Mouse (Mus musculus): ENCODE data around the gene Gm17416. TPM values are rescaled to one million over a fixed set of nuclear protein-coding genes. Genes with fewer than 3 reads are reported as not detected.

Gm17416 gene
- polyA plus RNA-seq, 1 experiment from 2014 or later, result not detected

GRCm38 (mm10) chr2:152616470-152616869 lies 47.3 kb downstream of the Gm17416 start:
- ATAC-seq (ENCODE audit: low read depth) (no peak), DNase-seq (ENCODE audit: low spot score) (no peak)
- Histone ChIP-seq H3K9me3 (ENCODE audit: control insufficient read depth, low read length) (no peaks in the 10 kb centered on the region), H3K27ac (replicated peaks; ENCODE audit: low read depth, low read length) (no peak overlapping the region), H3K4me2 (ENCODE audit: low read depth, low read length) (no peak overlapping the region), H3K36me3 (ENCODE audit: control insufficient read depth, insufficient read depth, low read length) (no peaks in the 10 kb centered on the region), H3K4me1 (ENCODE audit: control insufficient read depth, insufficient read depth, low read length) (no peaks in the 10 kb centered on the region), H3K4me3 (ENCODE audit: low read depth, low read length) (no peak overlapping the region), H3K27me3 (replicated peaks; ENCODE audit: control insufficient read depth, insufficient read depth, low read length) (no peaks in the 10 kb centered on the region), H3K9ac (ENCODE audit: low read depth, low read length) (no peak overlapping the region)
- 61% methylated on average over 6 of the region's 6 CpGs for WGBS

DNA sequence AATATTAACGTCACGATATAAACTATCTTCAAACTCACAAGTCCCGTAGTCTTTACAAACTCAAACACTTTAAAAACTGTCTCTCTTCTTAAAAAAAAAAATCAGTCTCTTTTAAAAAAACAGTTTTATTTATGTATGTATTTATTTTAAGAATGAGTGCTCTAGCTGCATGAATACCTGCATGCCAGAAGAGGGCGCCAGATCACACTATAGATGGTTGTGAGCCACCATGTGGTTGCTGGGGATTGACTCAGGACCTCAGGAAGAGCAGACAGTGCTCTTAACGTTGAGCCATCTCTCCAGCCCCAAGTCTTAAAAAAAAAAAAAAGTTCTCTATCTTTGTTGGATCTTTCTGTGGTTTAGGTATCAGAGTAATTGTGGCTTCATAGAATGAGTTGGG lies 48.2 kb downstream of the Gm17416 start:
- DNase-seq (ENCODE audit: low spot score), result no peak

More for the DNA sequence above, 48.2 kb downstream of the Gm17416 start:
- no peak overlapping the region for H3K27ac ChIP-seq (replicated peaks; ENCODE audit: low read depth, low read length)
- no peak for ATAC-seq (ENCODE audit: low read depth)
- no peaks in the 10 kb centered on the region for H3K4me1 ChIP-seq (ENCODE audit: control insufficient read depth, insufficient read depth, low read length)
- H3K9ac ChIP-seq (ENCODE audit: low read depth, low read length), result no peak overlapping the region
- H3K9me3 ChIP-seq (ENCODE audit: control insufficient read depth, low read length), result no peaks in the 10 kb centered on the region
- WGBS, result 61% methylated on average over 5 of the region's 5 CpGs
- no peak overlapping the region for H3K4me2 ChIP-seq (ENCODE audit: low read depth, low read length)
- no peak overlapping the region for H3K4me3 ChIP-seq (ENCODE audit: low read depth, low read length)
- H3K27me3 ChIP-seq (replicated peaks; ENCODE audit: control insufficient read depth, insufficient read depth, low read length), result no peaks in the 10 kb centered on the region
- H3K36me3 ChIP-seq (ENCODE audit: control insufficient read depth, insufficient read depth, low read length), result no peaks in the 10 kb centered on the region

Other genes with a start within 250 kb of the Gm17416 start
- 79.5 and 82.2 TPM in 2 replicates for gene Rbck1, start 236.7 kb upstream of the Gm17416 start, polyA plus RNA-seq (2014; fragmentation: Nextera tagmentation; extraction: Ambion mirVana)
- 3.0 and 3.3 TPM in 2 replicates for gene Trib3, start 225.3 kb upstream of the Gm17416 start, polyA plus RNA-seq (2014; fragmentation: Nextera tagmentation; extraction: Ambion mirVana)
- gene Nrsn2, start 192.7 kb upstream of the Gm17416 start, polyA plus RNA-seq (2014; fragmentation: Nextera tagmentation; extraction: Ambion mirVana), result 2.5 and 2.7 TPM in 2 replicates
- gene Sox12, start 171.3 kb upstream of the Gm17416 start, polyA plus RNA-seq (2014; fragmentation: Nextera tagmentation; extraction: Ambion mirVana), result 10.4 and 11.4 TPM in 2 replicates
- gene Zcchc3, start 154.3 kb upstream of the Gm17416 start, polyA plus RNA-seq (2014; fragmentation: Nextera tagmentation; extraction: Ambion mirVana), result 29.5 and 36.4 TPM in 2 replicates
- 0.87 and 5.1 TPM in 2 replicates for gene 6820408C15Rik, start 153.8 kb upstream of the Gm17416 start, polyA plus RNA-seq (2014; fragmentation: Nextera tagmentation; extraction: Ambion mirVana)
- gene Defb23, start 104.7 kb upstream of the Gm17416 start, polyA plus RNA-seq (2014; fragmentation: Nextera tagmentation; extraction: Ambion mirVana), result not detected in 2 replicates
- not detected in 2 replicates for gene Defb20, start 92.3 kb upstream of the Gm17416 start, polyA plus RNA-seq (2014; fragmentation: Nextera tagmentation; extraction: Ambion mirVana)
- not detected in 2 replicates for gene Defb22, start 79.2 kb upstream of the Gm17416 start, polyA plus RNA-seq (2014; fragmentation: Nextera tagmentation; extraction: Ambion mirVana)
- not detected in 2 replicates for gene Defb26, start 57.6 kb upstream of the Gm17416 start, polyA plus RNA-seq (2014; fragmentation: Nextera tagmentation; extraction: Ambion mirVana)
- gene Defb28, start 51.1 kb upstream of the Gm17416 start, polyA plus RNA-seq (2014; fragmentation: Nextera tagmentation; extraction: Ambion mirVana), result not detected in 2 replicates
- not detected in 2 replicates for gene Defb29, start 29.2 kb upstream of the Gm17416 start, polyA plus RNA-seq (2014; fragmentation: Nextera tagmentation; extraction: Ambion mirVana)
- gene Defb21, start 3.4 kb downstream of the Gm17416 start, polyA plus RNA-seq (2014; fragmentation: Nextera tagmentation; extraction: Ambion mirVana), result not detected in 2 replicates
- gene Defb19, start 11.0 kb downstream of the Gm17416 start, polyA plus RNA-seq (2014; fragmentation: Nextera tagmentation; extraction: Ambion mirVana), result not detected in 2 replicates
- gene Defb45, start 30.1 kb downstream of the Gm17416 start, polyA plus RNA-seq (2014; fragmentation: Nextera tagmentation; extraction: Ambion mirVana), result not detected in 2 replicates
- gene Defb36, start 35.0 kb downstream of the Gm17416 start, polyA plus RNA-seq (2014; fragmentation: Nextera tagmentation; extraction: Ambion mirVana), result not detected in 2 replicates
- gene Defb25, start 53.7 kb downstream of the Gm17416 start, polyA plus RNA-seq (2014; fragmentation: Nextera tagmentation; extraction: Ambion mirVana), result 2.3 and 2.7 TPM in 2 replicates
- 4.7 and 7.0 TPM in 2 replicates for gene Rem1, start 57.6 kb downstream of the Gm17416 start, polyA plus RNA-seq (2014; fragmentation: Nextera tagmentation; extraction: Ambion mirVana)
- gene H13, start 100.1 kb downstream of the Gm17416 start, polyA plus RNA-seq (2014; fragmentation: Nextera tagmentation; extraction: Ambion mirVana), result 122 and 134 TPM in 2 replicates
- 26.7 and 30.2 TPM in 2 replicates for gene Mcts2, start 117.7 kb downstream of the Gm17416 start, polyA plus RNA-seq (2014; fragmentation: Nextera tagmentation; extraction: Ambion mirVana)
- 128 and 138 TPM in 2 replicates for gene Id1, start 166.9 kb downstream of the Gm17416 start, polyA plus RNA-seq (2014; fragmentation: Nextera tagmentation; extraction: Ambion mirVana)
- gene Cox4i2, start 184.8 kb downstream of the Gm17416 start, polyA plus RNA-seq (2014; fragmentation: Nextera tagmentation; extraction: Ambion mirVana), result 19.1 and 27.0 TPM in 2 replicates

Measured in embryonic facial prominence, embryonic 14.5 days (tissue).